Mouse (Mus musculus): Measurements from ENCODE around the gene Aars2.
A peak's percentile ranks its signal among the peaks of the same experiment; 100 is the strongest.

The Aars2 gene

GRCm38 (mm10) chr17:45557998-45558862 is 51.6 kb downstream of the Aars2 start:
- DNase-seq (ENCODE audit: low spot score in 2 of 2): no peak

- no peak for DNase-seq (ENCODE audit: low spot score in 2 of 2)
These were observed 53.3 kb downstream of the Aars2 start for GRCm38 (mm10) chr17:45559732-45560525.

- no peak for DNase-seq (ENCODE audit: low spot score in 2 of 2)
These were observed 56.6 kb downstream of the Aars2 start for GRCm38 (mm10) chr17:45563216-45563615.

- peak; percentile 88 to 95 for DNase-seq (ENCODE audit: low spot score in 2 of 2)
These were observed 57.3 kb downstream of the Aars2 start, which contains the start of gene Slc35b2 for GRCm38 (mm10) chr17:45563655-45564530. Gene Slc35b2 (plus strand): TSS chr17:45563874.

- DNase-seq (ENCODE audit: low spot score in 2 of 2): no peak
These were observed 58.0 kb downstream of the Aars2 start for GRCm38 (mm10) chr17:45564531-45565084.

- DNase-seq (ENCODE audit: low spot score in 2 of 2): no peak
These were observed 58.5 kb downstream of the Aars2 start for GRCm38 (mm10) chr17:45565103-45565502.

GRCm38 (mm10) chr17:45566031-45566359 is 59.4 kb downstream of the Aars2 start:
- DNase-seq (ENCODE audit: low spot score in 2 of 2): no peak

- no peak for DNase-seq (ENCODE audit: low spot score in 2 of 2)
These were observed 59.9 kb downstream of the Aars2 start for GRCm38 (mm10) chr17:45566360-45567161.

GRCm38 (mm10) chr17:45567162-45567601 is 60.5 kb downstream of the Aars2 start:
- no peak for DNase-seq (ENCODE audit: low spot score in 2 of 2)

GRCm38 (mm10) chr17:45568990-45569389 is 62.3 kb downstream of the Aars2 start:
- DNase-seq (ENCODE audit: low spot score in 2 of 2): no peak

- no peak for DNase-seq (ENCODE audit: low spot score in 2 of 2)
These were observed 63.4 kb downstream of the Aars2 start for GRCm38 (mm10) chr17:45569999-45570398.

Data from right cerebral cortex, adult 2 months (tissue).